Mouse (Mus musculus) intestine, postnatal 0 days (tissue): ENCODE results near the gene Nucks1. TPM values are rescaled to one million over a fixed set of nuclear protein-coding genes. Genes with fewer than 3 reads are reported as not detected.

Experiments
- ATAC-seq: fragments of 200-750 bp; cut with Nextera tagmentation; 2 replicates; pipeline ENCODE4 v1.8.0; 2017; ENCODE audit warnings: mild to moderate bottlenecking, moderate TSS enrichment, moderate library complexity
- H3K27ac ChIP-seq: fragments of 300-500 bp; sonication (generic); 2 replicates; pipeline ENCODE4 v1.5.1; 2014; ENCODE audit warnings: mild to moderate bottlenecking, low read depth, low read length, moderate library complexity
- H3K27me3 ChIP-seq: fragments of 300-500 bp; sonication (generic); replicated peaks from 2 replicates; pipeline ENCODE4 v1.6.1; 2014; ENCODE audit warnings: low read length, mixed read lengths; ENCODE audit not compliant: control insufficient read depth, insufficient read depth
- H3K36me3 ChIP-seq: fragments of 300-500 bp; sonication (generic); 2 replicates; pipeline ENCODE4 v1.6.1; 2014; ENCODE audit warnings: mild to moderate bottlenecking, moderate library complexity; ENCODE audit not compliant: control insufficient read depth, insufficient read depth
- H3K4me1 ChIP-seq: fragments of 300-500 bp; sonication (generic); replicated peaks from 2 replicates; pipeline ENCODE4 v1.6.1; 2014; ENCODE audit warnings: antibody characterized with exemption, low read length, mixed read lengths; ENCODE audit not compliant: control insufficient read depth, insufficient read depth
- H3K4me2 ChIP-seq: fragments of 300-500 bp; sonication (generic); replicated peaks from 2 replicates; pipeline ENCODE4 v1.6.1; 2014; ENCODE audit warnings: low read depth, mild to moderate bottlenecking, moderate library complexity
- H3K4me3 ChIP-seq: fragments of 300-500 bp; sonication (generic); 2 replicates; pipeline ENCODE4 v1.5.1; 2014; ENCODE audit warnings: low read depth, low read length
- H3K9ac ChIP-seq: fragments of 300-500 bp; sonication (generic); 2 replicates; pipeline ENCODE4 v1.6.1; 2014; ENCODE audit warnings: mild to moderate bottlenecking, low read depth, low read length
- H3K9me3 ChIP-seq: fragments of 300-500 bp; sonication (generic); 2 replicates; pipeline ENCODE4 v1.6.1; 2016; ENCODE audit warnings: mixed run types; ENCODE audit not compliant: control insufficient read depth
- CTCF ChIP-seq: sonication (generic); IDR thresholded peaks from 2 replicates; pipeline ENCODE4 v1.5.1; 2016; ENCODE audit warnings: low read depth, mild to moderate bottlenecking, control low read depth, antibody characterized with exemption, moderate library complexity
- WGBS: fragments of 180-500 bp; shearing (Covaris S2); extraction: QIAGEN DNeasy Blood & Tissue Kit; methylation state at CpG from one replicate; pipeline ENCODE4 v1.1.7; 2014; 5-methylcytosine and 5-hydroxymethylcytosine counted together
- polyA plus RNA-seq: library from polyadenylated mRNA; unstranded; fragments of >200 nt; fragmentation: Nextera tagmentation; extraction: Ambion mirVana; gene quantifications from 2 replicates; pipeline ENCODE4 v1.2.1, GENCODE M21; 2015

The Nucks1 gene
- polyA plus RNA-seq, 1 experiment from 2014 or later, result 25.9 TPM

DNA sequence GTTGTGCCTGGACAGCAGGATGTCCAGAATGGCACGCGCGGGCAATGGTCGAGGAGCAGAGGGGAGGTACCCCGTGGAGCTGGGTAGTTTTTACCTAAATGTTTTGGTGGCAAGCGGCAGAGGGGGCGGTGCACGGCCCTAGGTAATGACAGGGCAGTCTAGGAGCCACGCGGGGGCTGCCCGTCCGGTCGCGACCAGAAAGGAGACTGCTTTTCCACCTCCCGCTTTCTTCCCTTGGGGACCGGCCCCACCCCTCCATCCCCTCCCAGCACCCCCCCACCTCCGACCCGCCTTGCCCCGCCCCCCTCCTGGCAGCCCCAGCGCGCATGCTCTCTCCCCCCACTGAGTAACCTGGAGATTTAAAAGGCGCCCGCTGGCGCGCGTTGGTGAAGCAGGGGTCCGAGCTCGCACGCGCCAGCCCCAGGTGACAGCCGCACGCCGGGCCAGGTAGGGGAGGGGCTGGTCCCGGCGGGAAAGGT, 52.3 kb downstream of the Nucks1 start, which contains the start of gene Slc45a3:
Gene Slc45a3, plus strand, starts transcription at position 362 of the 479 bp plus-strand sequence.
- Histone ChIP-seq H3K4me2 (peak within 1 kb of the TSS; percentile 100), H3K36me3 (no peaks in the 10 kb centered on the region), H3K27ac (no peak within 1 kb of the TSS), H3K9me3 (no peaks in the 10 kb centered on the region), H3K9ac (peak within 1 kb of the TSS; percentile 42), H3K27me3 (peaks cover 42% of the 10 kb centered on the region), H3K4me1 (no peaks in the 10 kb centered on the region), H3K4me3 (peak within 1 kb of the TSS; percentile 68)
- peak; percentile 28 for ATAC-seq
- 1% methylated on average over 31 of the region's 35 CpGs for WGBS
- no peak for TF ChIP-seq CTCF

DNA sequence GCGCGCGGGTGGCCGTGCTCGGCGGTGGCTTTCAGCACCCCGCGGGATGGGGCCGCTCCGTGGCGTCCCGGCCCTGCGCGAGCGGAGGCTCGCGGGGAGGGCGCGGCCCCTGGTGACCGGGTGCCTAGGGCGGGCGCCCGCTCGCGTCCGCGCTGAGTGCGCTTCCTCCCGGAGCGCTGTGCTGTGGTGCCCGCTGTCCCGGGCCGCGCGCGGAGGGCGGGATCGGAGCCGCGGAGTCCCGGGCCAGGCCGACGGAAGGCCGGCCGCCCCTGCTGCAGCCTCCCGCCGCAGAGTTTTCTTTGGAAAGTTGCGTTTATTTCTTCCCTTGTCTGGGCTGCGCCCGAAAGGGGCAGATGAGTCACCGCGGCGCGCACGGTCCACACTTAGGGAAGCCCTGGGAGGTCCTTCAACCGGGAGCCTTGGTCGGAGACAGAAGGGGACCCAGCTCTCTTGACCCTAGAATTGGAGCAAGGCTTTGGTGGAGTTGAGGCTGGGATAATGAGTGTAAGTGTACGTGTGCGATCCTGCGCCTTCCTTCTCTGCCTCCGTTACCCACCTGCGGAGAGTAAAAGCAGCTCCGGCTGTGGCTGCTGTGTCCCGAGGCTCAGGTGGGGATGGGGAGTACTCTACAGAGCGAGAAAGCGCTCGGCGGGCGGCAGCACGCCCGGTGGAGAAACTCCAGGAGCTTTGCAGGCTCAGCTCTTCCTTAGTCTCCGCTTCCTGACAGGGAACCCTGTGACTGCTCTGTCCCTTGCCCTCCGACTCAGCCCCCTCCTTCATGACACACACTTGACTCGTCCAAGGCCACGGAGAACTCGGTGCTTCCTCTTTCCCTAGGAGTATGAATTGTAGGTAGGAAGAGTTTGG, 53.0 kb downstream of the Nucks1 start:
- peaks cover 42% of the 10 kb centered on the region for H3K27me3 ChIP-seq
- peak overlapping the region; percentile 68 for H3K4me3 ChIP-seq
- H3K27ac ChIP-seq, result no peak overlapping the region
- no peak for TF ChIP-seq CTCF
- no peaks in the 10 kb centered on the region for H3K36me3 ChIP-seq
- peak; percentile 72 for ATAC-seq
- H3K4me2 ChIP-seq, result peak overlapping the region; percentile 100
- no peaks in the 10 kb centered on the region for H3K9me3 ChIP-seq
- H3K9ac ChIP-seq, result peak overlapping the region; percentile 42
- WGBS, result 1% methylated on average over 71 of the region's 76 CpGs
- no peaks in the 10 kb centered on the region for H3K4me1 ChIP-seq

DNA sequence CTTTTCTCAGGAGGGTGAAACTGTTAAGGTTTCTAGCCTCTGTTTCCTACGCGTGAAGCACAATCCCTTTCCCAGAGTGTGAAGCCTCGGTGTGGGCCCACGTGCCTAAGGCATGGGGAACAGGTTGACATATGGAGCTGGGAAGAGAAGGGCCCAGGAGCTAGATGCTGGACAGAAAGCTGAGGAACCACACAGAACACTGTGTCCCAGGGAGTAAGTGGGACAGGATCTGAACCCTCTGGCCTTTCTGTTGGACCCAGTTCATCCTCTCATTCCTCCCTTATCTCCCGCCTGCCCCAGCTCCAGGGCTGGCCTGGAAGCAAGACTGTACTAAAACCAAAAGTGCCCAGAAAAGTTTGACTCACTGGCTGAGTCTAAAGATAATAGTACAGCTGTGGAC, 53.8 kb downstream of the Nucks1 start:
- Histone ChIP-seq H3K9me3 (no peaks in the 10 kb centered on the region), H3K36me3 (no peaks in the 10 kb centered on the region), H3K27ac (no peak overlapping the region), H3K9ac (no peak overlapping the region), H3K27me3 (peaks cover 42% of the 10 kb centered on the region), H3K4me1 (no peaks in the 10 kb centered on the region), H3K4me3 (peak overlapping the region; percentile 68; the same call in 1 of the 2 replicates), H3K4me2 (peak overlapping the region; percentile 100; the same call in 1 of the 2 replicates)
- no peak for ATAC-seq
- 65% methylated on average over 5 of the region's 5 CpGs for WGBS
- TF ChIP-seq CTCF, result no peak

DNA sequence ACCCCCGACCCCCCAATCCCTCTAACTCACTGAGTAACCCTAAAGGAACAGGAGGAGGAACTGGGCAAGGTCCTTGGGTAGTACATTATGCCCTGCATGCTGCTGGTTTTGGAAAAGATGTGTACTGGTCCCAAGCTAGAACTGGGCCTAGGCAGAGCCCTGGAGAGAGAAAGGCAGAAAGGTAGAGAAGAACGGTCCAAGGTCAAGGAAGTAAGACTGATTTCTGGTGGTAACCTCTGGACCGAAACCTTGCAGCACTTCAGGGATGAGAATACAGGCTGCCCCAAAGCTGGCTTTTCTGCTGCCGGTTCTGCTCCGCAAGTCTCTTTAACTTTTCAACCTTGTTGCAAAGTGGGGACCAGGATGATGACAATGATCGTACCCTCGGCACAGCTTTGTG, 54.2 kb downstream of the Nucks1 start:
- H3K4me3 ChIP-seq, result no peak overlapping the region
- ATAC-seq, result no peak
- no peaks in the 10 kb centered on the region for H3K36me3 ChIP-seq
- no peaks in the 10 kb centered on the region for H3K4me1 ChIP-seq
- WGBS, result 86% methylated on average over 7 of the region's 7 CpGs
- H3K27ac ChIP-seq, result no peak overlapping the region
- no peak overlapping the region for H3K9ac ChIP-seq
- peaks cover 42% of the 10 kb centered on the region for H3K27me3 ChIP-seq
- H3K4me2 ChIP-seq, result no peak overlapping the region
- no peaks in the 10 kb centered on the region for H3K9me3 ChIP-seq
- no peak for TF ChIP-seq CTCF

DNA sequence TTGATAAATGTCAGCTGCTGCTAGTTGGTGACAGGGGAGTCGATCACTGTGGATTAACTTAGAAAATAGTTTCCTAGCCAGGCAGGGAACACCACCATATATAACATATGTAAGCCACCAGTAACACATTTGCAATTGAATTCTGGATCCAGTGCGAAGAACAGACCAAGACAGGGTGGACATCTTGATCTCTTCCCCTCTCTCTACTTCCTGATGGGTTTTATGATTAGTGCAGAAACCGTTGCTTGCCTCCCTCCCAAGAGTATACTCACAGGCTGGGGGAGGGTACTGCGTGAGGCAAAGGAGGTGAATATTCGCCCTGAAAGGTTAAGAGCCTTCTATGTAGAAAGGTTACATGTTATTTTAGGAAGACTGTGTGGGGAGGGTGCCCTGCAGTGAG, 55.5 kb downstream of the Nucks1 start:
- H3K4me3 ChIP-seq, result no peak overlapping the region
- no peak overlapping the region for H3K27ac ChIP-seq
- H3K4me2 ChIP-seq, result no peak overlapping the region
- 64% methylated on average over 5 of the region's 5 CpGs for WGBS
- no peak overlapping the region for H3K9ac ChIP-seq
- no peaks in the 10 kb centered on the region for H3K36me3 ChIP-seq
- no peaks in the 10 kb centered on the region for H3K9me3 ChIP-seq
- peaks cover 41% of the 10 kb centered on the region for H3K27me3 ChIP-seq
- H3K4me1 ChIP-seq, result no peaks in the 10 kb centered on the region
- TF ChIP-seq CTCF, result no peak
- no peak for ATAC-seq

DNA sequence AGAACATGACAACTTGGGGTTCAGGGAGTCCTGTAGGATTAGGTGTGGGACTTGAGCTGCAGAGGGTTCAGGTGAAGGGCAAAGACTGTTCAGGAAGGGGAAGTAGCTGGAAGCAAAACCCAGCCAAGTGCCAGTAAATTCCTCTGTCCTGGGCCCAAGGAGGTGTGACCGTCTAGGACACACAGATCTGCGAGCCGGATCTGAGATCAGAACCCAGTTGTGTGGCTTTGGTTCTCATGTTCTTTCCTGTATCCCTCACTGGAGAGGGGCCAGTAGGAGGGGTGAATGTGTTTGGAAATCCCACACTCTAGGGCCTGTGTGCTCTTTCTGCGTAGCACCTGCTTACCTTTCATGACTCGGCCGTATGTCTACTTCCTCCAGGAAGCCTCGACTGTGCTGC, 57.0 kb downstream of the Nucks1 start:
- Histone ChIP-seq H3K4me2 (no peak overlapping the region), H3K4me1 (no peaks in the 10 kb centered on the region), H3K27me3 (peaks cover 30% of the 10 kb centered on the region), H3K36me3 (no peaks in the 10 kb centered on the region), H3K27ac (no peak overlapping the region), H3K4me3 (no peak overlapping the region), H3K9ac (no peak overlapping the region), H3K9me3 (no peaks in the 10 kb centered on the region)
- TF ChIP-seq CTCF, result no peak
- 67% methylated on average over 7 of the region's 7 CpGs for WGBS
- ATAC-seq, result no peak
